Mouse (Mus musculus): ENCODE measurements around the gene Arhgef15. TPM values are rescaled to one million over a fixed set of nuclear protein-coding genes. Genes with fewer than 3 reads are reported as not detected.
"Not testable (repeated sequence)": the region's sequence is repeated elsewhere in the genome, so short reads cannot be mapped to it uniquely, and the experiment has no call there.

Arhgef15 gene
- polyA plus RNA-seq, 1 experiment from 2014 or later: 25.3 TPM

DNA sequence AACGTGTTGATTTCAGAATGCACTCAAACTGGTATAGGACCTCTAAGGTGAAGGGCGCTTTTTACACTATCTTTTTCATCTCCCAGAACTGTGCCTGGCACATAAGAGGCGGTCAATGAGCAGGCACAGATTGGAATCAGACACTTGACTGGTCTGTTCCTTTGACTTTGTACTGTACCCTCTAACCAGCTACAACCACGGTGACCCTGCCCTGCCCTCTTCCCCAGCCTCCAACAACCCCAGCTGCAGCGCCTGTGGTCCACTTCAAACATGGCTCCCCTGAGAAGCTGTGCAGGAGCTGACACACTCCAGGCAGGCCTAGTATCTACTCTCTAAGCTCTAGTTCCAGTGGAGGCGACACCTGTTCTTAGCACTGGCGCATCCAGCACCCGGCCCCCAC, 14.5 kb downstream of the Arhgef15 start:
- Histone ChIP-seq H3K27me3 (no peaks in the 10 kb centered on the region), H3K36me3 (0 out of 2 replicates have a peak, but pooled peaks cover 5% of the 10 kb centered on the region), H3K27ac (replicated peaks) (no peak overlapping the region), H3K4me3 (no peak overlapping the region), H3K4me2 (no peak overlapping the region), H3K9ac (no peak overlapping the region), H3K4me1 (replicated peaks) (peaks cover 40% of the 10 kb centered on the region), H3K9me3 (no peaks in the 10 kb centered on the region)
- no peak for ATAC-seq (ENCODE audit: low FRiP score, low read depth)
- 93% methylated on average over 8 of the region's 8 CpGs for whole genome bisulfite sequencing

DNA sequence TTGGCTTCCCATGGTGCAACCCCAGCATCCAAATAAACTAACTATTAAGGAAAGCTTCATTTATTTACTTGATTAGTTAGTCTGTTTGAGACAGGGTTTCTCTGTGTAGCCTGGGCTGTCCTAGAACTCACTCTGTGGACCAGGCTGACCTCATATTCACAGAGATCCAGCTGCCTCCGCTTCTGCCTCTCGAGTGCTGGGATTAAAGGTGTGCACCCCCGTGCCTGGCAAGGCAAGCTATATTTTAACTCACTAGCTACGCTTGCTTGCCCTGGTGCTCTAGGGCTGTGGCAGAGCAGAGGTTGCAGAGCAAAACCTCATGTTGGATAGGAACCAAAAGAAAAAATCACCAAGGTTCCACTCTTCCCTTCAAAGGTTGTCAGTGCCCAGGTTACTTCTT, 16.8 kb downstream of the Arhgef15 start:
- peak overlapping the region; percentile 89 for H3K27ac ChIP-seq (replicated peaks)
- no peaks in the 10 kb centered on the region for H3K27me3 ChIP-seq
- H3K9me3 ChIP-seq: no peaks in the 10 kb centered on the region
- H3K36me3 ChIP-seq: 0 out of 2 replicates have a peak, but pooled peaks cover 5% of the 10 kb centered on the region
- H3K4me1 ChIP-seq (replicated peaks): peaks cover 23% of the 10 kb centered on the region
- peak overlapping the region; percentile 52 for H3K4me3 ChIP-seq
- WGBS: 53% methylated on average over 4 of the region's 4 CpGs
- peak overlapping the region; percentile 62 for H3K4me2 ChIP-seq
- no peak for ATAC-seq (ENCODE audit: low FRiP score, low read depth)
- peak overlapping the region; percentile 58 for H3K9ac ChIP-seq

- H3K4me3 ChIP-seq: peak overlapping the region; percentile 52
- H3K27me3 ChIP-seq: no peaks in the 10 kb centered on the region
- H3K9me3 ChIP-seq: no peaks in the 10 kb centered on the region
- peak overlapping the region; percentile 62 for H3K4me2 ChIP-seq
- H3K36me3 ChIP-seq: 0 out of 2 replicates have a peak, but pooled peaks cover 4% of the 10 kb centered on the region
- peak overlapping the region; percentile 89 for H3K27ac ChIP-seq (replicated peaks)
- peaks cover 19% of the 10 kb centered on the region for H3K4me1 ChIP-seq (replicated peaks)
- H3K9ac ChIP-seq: peak overlapping the region; percentile 58
- under 1% methylated on average over 16 of the region's 16 CpGs for WGBS
- peak; percentile 100 for ATAC-seq (ENCODE audit: low FRiP score, low read depth)
Measured at GRCm38 (mm10) chr11:68939451-68940304, 17.6 kb downstream of the Arhgef15 start.

DNA sequence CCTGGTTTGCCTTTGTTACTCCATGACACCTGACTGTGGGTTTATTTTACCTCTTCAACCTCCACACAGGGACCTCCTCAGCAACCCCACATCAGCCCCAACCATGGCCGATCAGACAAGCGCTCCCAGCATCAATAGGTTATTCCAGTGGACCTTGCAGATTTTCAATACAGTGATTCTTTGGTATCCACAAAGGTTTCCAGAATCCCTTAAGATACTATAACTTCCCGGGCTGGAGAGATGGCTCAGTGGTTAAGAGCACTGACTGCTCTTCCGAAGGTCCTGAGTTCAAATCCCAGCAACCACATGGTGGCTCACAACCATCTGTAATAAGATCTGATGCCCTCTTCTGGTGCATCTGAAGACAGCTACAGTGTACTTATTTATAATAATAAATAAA, 20.3 kb downstream of the Arhgef15 start:
- H3K36me3 ChIP-seq; H3K9me3 ChIP-seq; H3K9ac ChIP-seq; H3K27ac ChIP-seq (replicated peaks); H3K4me3 ChIP-seq; H3K4me2 ChIP-seq; ATAC-seq (ENCODE audit: low FRiP score, low read depth); H3K27me3 ChIP-seq: not testable (repeated sequence)
- peaks cover 19% of the 10 kb centered on the region for H3K4me1 ChIP-seq (replicated peaks)
- 90% methylated on average over 4 of the region's 4 CpGs for WGBS

DNA sequence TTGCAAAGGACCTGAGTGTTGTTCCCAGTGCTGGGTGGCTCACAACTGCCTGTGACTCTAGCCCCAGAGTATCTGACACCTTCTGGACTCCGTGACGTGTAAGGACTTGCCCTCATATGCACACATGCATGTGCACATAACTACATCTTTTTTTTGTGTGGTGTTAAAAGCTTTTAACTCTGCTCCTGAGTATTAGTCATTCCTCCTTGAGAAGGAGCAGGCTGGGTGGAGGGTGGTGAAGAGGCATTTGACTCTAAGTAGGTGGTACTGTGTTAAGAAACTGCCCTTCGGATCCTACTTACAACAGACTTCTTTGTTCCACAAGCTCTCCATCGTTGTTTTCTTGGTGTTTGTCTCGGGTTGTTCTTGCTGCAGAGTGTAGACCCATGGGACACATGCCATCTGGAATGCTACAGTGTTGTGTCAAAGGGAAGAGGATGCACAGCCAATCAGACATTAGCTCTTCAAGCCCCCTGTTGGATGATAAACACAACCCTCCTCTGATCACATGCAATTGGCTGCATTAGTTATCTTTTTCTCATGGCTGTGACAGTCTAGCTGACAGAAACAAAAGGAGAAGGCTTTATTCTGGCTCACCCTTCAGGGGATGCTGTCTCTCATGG, 23.3 kb downstream of the Arhgef15 start:
- H3K27me3 ChIP-seq: no peaks in the 10 kb centered on the region
- H3K4me3 ChIP-seq: no peak overlapping the region
- ATAC-seq (ENCODE audit: low FRiP score, low read depth): peak; percentile 38; the same call in 1 of the 2 replicates
- peaks cover 3% of the 10 kb centered on the region; the same call in 1 of the 2 replicates for H3K4me1 ChIP-seq (replicated peaks)
- WGBS: 62% methylated on average over 5 of the region's 5 CpGs
- no peak overlapping the region for H3K9ac ChIP-seq
- H3K4me2 ChIP-seq: no peak overlapping the region
- no peaks in the 10 kb centered on the region for H3K9me3 ChIP-seq
- 0 out of 2 replicates have a peak overlapping the region, but pooled peaks have one; percentile 2 for H3K27ac ChIP-seq (replicated peaks)
- no peaks in the 10 kb centered on the region for H3K36me3 ChIP-seq

DNA sequence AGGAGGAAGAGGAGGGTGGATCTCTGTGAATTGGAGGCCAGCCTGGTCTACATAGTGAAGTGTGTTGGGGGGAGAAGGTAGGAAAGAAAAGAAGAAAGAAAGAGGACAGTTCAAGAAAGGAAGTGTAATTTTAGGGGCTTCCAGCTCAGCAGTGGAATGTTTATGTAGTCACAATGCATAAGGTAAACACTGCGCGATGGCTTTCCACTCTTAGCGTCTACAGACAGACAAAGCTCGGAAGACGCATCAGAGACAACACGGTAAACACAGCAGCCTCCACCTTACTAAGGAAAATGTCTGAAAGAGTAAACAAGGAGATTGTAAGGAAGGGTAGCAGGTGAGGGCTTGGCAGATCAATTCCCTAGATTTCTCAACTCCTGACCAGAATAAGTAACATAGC, 27.3 kb downstream of the Arhgef15 start:
- Histone ChIP-seq H3K36me3 (no peaks in the 10 kb centered on the region), H3K4me1 (replicated peaks) (no peaks in the 10 kb centered on the region), H3K9ac (no peak overlapping the region), H3K27me3 (no peaks in the 10 kb centered on the region), H3K27ac (replicated peaks) (no peak overlapping the region), H3K9me3 (no peaks in the 10 kb centered on the region), H3K4me2 (no peak overlapping the region), H3K4me3 (no peak overlapping the region)
- no peak for ATAC-seq (ENCODE audit: low FRiP score, low read depth)
- 84% methylated on average over 6 of the region's 6 CpGs for WGBS

DNA sequence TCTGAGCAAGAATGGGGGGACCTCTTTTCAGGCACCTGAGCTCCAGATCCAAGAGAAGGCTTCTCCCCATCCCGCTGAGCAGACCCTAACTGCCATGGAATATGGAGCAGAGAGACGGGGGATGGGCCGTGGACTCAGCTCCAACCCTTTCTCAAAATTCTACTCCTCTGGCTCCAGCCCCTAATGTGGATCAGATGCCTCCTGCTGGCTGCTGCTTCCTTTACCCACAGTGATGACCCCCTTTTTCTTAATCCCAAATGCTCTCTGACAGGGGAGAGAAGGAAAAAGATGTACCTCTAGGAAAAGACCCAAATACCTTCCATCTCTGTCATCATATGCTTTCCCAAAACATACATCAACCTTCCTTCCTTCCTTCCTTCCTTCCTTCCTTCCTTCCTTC, 30.3 kb downstream of the Arhgef15 start, which contains the start of gene Odf4:
Gene Odf4, minus strand, starts transcription at position 101 of the 400 bp plus-strand sequence.
- Histone ChIP-seq H3K4me3 (no peak within 1 kb of the TSS), H3K36me3 (no peaks in the 10 kb centered on the region), H3K4me1 (replicated peaks) (no peaks in the 10 kb centered on the region), H3K4me2 (no peak within 1 kb of the TSS), H3K9me3 (no peaks in the 10 kb centered on the region), H3K9ac (no peak within 1 kb of the TSS), H3K27ac (replicated peaks) (no peak within 1 kb of the TSS), H3K27me3 (no peaks in the 10 kb centered on the region)
- WGBS: 78% methylated on average over 3 of the region's 3 CpGs
- no peak for ATAC-seq (ENCODE audit: low FRiP score, low read depth)

DNA sequence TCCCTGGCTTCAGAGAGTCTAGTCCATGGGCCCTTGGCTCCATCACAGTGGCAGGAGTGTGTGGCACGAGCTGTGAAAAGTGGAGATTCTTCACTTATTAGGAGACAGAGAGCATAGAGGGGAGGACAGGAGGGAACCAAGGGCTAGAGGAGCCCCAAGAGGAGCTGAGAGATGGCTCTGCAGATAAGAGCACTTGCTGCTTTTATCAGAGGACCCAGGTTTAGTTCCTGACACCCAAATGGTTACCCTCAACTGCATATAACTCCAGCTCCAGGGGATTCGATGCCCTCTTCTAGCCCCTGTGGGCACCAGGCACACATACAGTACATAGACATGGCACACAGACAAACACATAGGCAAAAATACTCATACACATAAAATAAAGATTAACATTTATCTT, 32.5 kb downstream of the Arhgef15 start:
- Histone ChIP-seq H3K4me2 (no peak overlapping the region), H3K4me3 (no peak overlapping the region), H3K9ac (no peak overlapping the region), H3K36me3 (no peaks in the 10 kb centered on the region), H3K4me1 (replicated peaks) (no peaks in the 10 kb centered on the region), H3K27me3 (no peaks in the 10 kb centered on the region), H3K9me3 (no peaks in the 10 kb centered on the region), H3K27ac (replicated peaks) (no peak overlapping the region)
- ATAC-seq (ENCODE audit: low FRiP score, low read depth): no peak
- 87% methylated on average over 2 of the region's 2 CpGs for WGBS

GRCm38 (mm10) chr11:68923191-68923590, 34.1 kb downstream of the Arhgef15 start:
- no peaks in the 10 kb centered on the region for H3K9me3 ChIP-seq
- WGBS: 66% methylated on average over 3 of the region's 3 CpGs
- no peaks in the 10 kb centered on the region for H3K4me1 ChIP-seq (replicated peaks)
- no peak overlapping the region for H3K4me2 ChIP-seq
- H3K36me3 ChIP-seq: no peaks in the 10 kb centered on the region
- H3K27me3 ChIP-seq: no peaks in the 10 kb centered on the region
- no peak overlapping the region for H3K9ac ChIP-seq
- H3K4me3 ChIP-seq: no peak overlapping the region
- H3K27ac ChIP-seq (replicated peaks): no peak overlapping the region
- ATAC-seq (ENCODE audit: low FRiP score, low read depth): no peak

- Histone ChIP-seq H3K9ac (no peak overlapping the region), H3K4me1 (replicated peaks) (no peaks in the 10 kb centered on the region), H3K36me3 (no peaks in the 10 kb centered on the region), H3K27ac (replicated peaks) (no peak overlapping the region), H3K4me3 (no peak overlapping the region), H3K9me3 (no peaks in the 10 kb centered on the region), H3K4me2 (no peak overlapping the region), H3K27me3 (no peaks in the 10 kb centered on the region)
- WGBS: 90% methylated on average over 4 of the region's 4 CpGs
- no peak for ATAC-seq (ENCODE audit: low FRiP score, low read depth)
Measured at GRCm38 (mm10) chr11:68914566-68914965, 42.7 kb downstream of the Arhgef15 start.

- 64% methylated on average over 14 of the region's 14 CpGs for WGBS
- ATAC-seq (ENCODE audit: low FRiP score, low read depth): no peak
- no peak overlapping the region for H3K4me3 ChIP-seq
Measured at GRCm38 (mm10) chr11:68911531-68912177, 45.6 kb downstream of the Arhgef15 start.

More at GRCm38 (mm10) chr11:68911531-68912177, 45.6 kb downstream of the Arhgef15 start:
- H3K4me1 ChIP-seq (replicated peaks): no peaks in the 10 kb centered on the region
- H3K27ac ChIP-seq (replicated peaks): no peak overlapping the region
- H3K9ac ChIP-seq: no peak overlapping the region
- peaks cover 6% of the 10 kb centered on the region for H3K36me3 ChIP-seq
- no peaks in the 10 kb centered on the region for H3K9me3 ChIP-seq
- no peaks in the 10 kb centered on the region for H3K27me3 ChIP-seq
- no peak overlapping the region for H3K4me2 ChIP-seq
